Mouse (Mus musculus): ENCODE results near the gene 1700025G04Rik.

DNA sequence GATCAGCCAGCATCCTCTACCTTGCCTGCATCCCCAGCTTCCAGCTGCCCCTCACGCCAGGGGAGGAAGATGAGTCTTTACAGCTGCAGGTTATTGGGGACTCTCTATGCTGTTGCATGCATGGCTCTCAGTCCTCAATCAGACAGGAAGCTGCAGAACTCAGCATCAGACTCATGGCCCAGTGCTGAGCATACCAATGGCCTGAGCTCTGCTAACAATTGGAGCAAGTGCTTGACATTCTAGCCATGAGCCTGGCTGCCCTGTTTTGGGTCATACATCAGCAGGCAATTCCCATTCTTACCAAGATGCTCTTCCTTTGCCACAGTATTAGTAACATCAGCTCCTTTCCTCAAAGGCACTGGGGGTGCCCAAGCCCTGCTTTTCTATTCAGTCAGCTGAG, 208.7 kb downstream of the 1700025G04Rik start:
- no peak for TF ChIP-seq CTCF (IDR thresholded peaks at IDR 0.05; ENCODE audit: low read depth)
- no peak for TF ChIP-seq EP300 (optimal IDR thresholded peaks at IDR 0.05)
